Mouse (Mus musculus): Measurements from ENCODE around the gene Fam173a.
"Not testable (repeated sequence)": the region's sequence is repeated elsewhere in the genome, so short reads cannot be mapped to it uniquely, and the experiment has no call there.

Gene Fam173a

GRCm38 (mm10) chr17:25755627-25756377, 36.9 kb downstream of the Fam173a start:
- no peak for DNase-seq

GRCm38 (mm10) chr17:25755086-25755485, 37.6 kb downstream of the Fam173a start:
- no peak for DNase-seq

- DNase-seq = no peak
These were observed 38.5 kb downstream of the Fam173a start, which contains the start of gene Msln for GRCm38 (mm10) chr17:25754241-25754640. Msln (minus strand) TSS chr17:25754378.

- DNase-seq = peak; percentile 68
These were observed 41.3 kb downstream of the Fam173a start for GRCm38 (mm10) chr17:25751446-25751845.

- no peak for DNase-seq
These were observed 43.4 kb downstream of the Fam173a start for GRCm38 (mm10) chr17:25749314-25749713.

GRCm38 (mm10) chr17:25748238-25748637, 44.5 kb downstream of the Fam173a start:
- no peak for DNase-seq

GRCm38 (mm10) chr17:25744311-25744710, 48.4 kb downstream of the Fam173a start:
- no peak for DNase-seq

- DNase-seq = no peak
These were observed 48.9 kb downstream of the Fam173a start for GRCm38 (mm10) chr17:25743831-25744230.

- DNase-seq = not testable (repeated sequence)
These were observed 51.2 kb downstream of the Fam173a start for GRCm38 (mm10) chr17:25741471-25741870.

Data from lung, postnatal 10 days (tissue).